Mouse (Mus musculus): ENCODE data around the gene Kank4. TPM values are rescaled to one million over a fixed set of nuclear protein-coding genes. Genes with fewer than 3 reads are reported as not detected.

Gene Kank4
- polyA plus RNA-seq, 1 experiment from 2014 or later, result 0.82 TPM

- Histone ChIP-seq H3K27me3 (peaks cover 6% of the 10 kb centered on the region; the same call in 1 of the 2 replicates), H3K4me1 (peaks cover 27% of the 10 kb centered on the region), H3K9ac (no peak overlapping the region), H3K9me3 (no peaks in the 10 kb centered on the region), H3K27ac (no peak overlapping the region), H3K4me3 (replicated peaks) (no peak overlapping the region), H3K4me2 (0 out of 2 replicates have a peak overlapping the region, but pooled peaks have one; percentile 50), H3K36me3 (replicated peaks) (no peaks in the 10 kb centered on the region)
- ATAC-seq (ENCODE audit: low FRiP score), result no peak
- WGBS, result 36% methylated on average over 1 of the region's 1 CpGs
These were observed 26.6 kb downstream of the Kank4 start for GRCm38 (mm10) chr4:98790721-98791120.

- peak overlapping the region; percentile 50 for H3K4me2 ChIP-seq
- WGBS, result 7% methylated on average over 10 of the region's 10 CpGs
- peak overlapping the region; percentile 21; the same call in 1 of the 2 replicates for H3K9ac ChIP-seq
- no peaks in the 10 kb centered on the region for H3K36me3 ChIP-seq (replicated peaks)
- ATAC-seq (ENCODE audit: low FRiP score), result 0 out of 2 replicates have a peak, but pooled peaks have one; percentile 20
- peak overlapping the region; percentile 46; the same call in 1 of the 2 replicates for H3K27ac ChIP-seq
- H3K4me1 ChIP-seq, result peaks cover 29% of the 10 kb centered on the region
- peak overlapping the region; percentile 29 for H3K4me3 ChIP-seq (replicated peaks)
- H3K27me3 ChIP-seq, result peaks cover 6% of the 10 kb centered on the region; the same call in 1 of the 2 replicates
- H3K9me3 ChIP-seq, result no peaks in the 10 kb centered on the region
These were observed 27.5 kb downstream of the Kank4 start for GRCm38 (mm10) chr4:98789861-98790311.

GRCm38 (mm10) chr4:98789133-98789765 lies 28.1 kb downstream of the Kank4 start:
- Histone ChIP-seq H3K36me3 (replicated peaks) (no peaks in the 10 kb centered on the region), H3K27ac (no peak overlapping the region), H3K27me3 (peaks cover 6% of the 10 kb centered on the region; the same call in 1 of the 2 replicates), H3K4me1 (peaks cover 29% of the 10 kb centered on the region), H3K9ac (peak overlapping the region; percentile 21; the same call in 1 of the 2 replicates), H3K4me2 (peak overlapping the region; percentile 50), H3K9me3 (no peaks in the 10 kb centered on the region), H3K4me3 (replicated peaks) (peak overlapping the region; percentile 29)
- ATAC-seq (ENCODE audit: low FRiP score), result 0 out of 2 replicates have a peak, but pooled peaks have one; percentile 27
- 73% methylated on average over 7 of the region's 7 CpGs for WGBS

GRCm38 (mm10) chr4:98786281-98786680 lies 31.1 kb downstream of the Kank4 start:
- Histone ChIP-seq H3K36me3 (replicated peaks) (no peaks in the 10 kb centered on the region), H3K9ac (no peak overlapping the region), H3K9me3 (no peaks in the 10 kb centered on the region), H3K4me3 (replicated peaks) (no peak overlapping the region), H3K27ac (no peak overlapping the region), H3K4me2 (no peak overlapping the region), H3K4me1 (peaks cover 29% of the 10 kb centered on the region), H3K27me3 (peaks cover 6% of the 10 kb centered on the region; the same call in 1 of the 2 replicates)
- no peak for ATAC-seq (ENCODE audit: low FRiP score)
- 26% methylated on average over 3 of the region's 3 CpGs for WGBS

GRCm38 (mm10) chr4:98785851-98786250 lies 31.5 kb downstream of the Kank4 start:
- WGBS, result 30% methylated on average over 8 of the region's 8 CpGs
- Histone ChIP-seq H3K27me3 (peaks cover 5% of the 10 kb centered on the region; the same call in 1 of the 2 replicates), H3K36me3 (replicated peaks) (no peaks in the 10 kb centered on the region), H3K27ac (no peak overlapping the region), H3K4me3 (replicated peaks) (no peak overlapping the region), H3K4me1 (peaks cover 29% of the 10 kb centered on the region), H3K4me2 (no peak overlapping the region), H3K9ac (no peak overlapping the region), H3K9me3 (no peaks in the 10 kb centered on the region)
- no peak for ATAC-seq (ENCODE audit: low FRiP score)

- Histone ChIP-seq H3K9me3 (no peaks in the 10 kb centered on the region), H3K4me2 (peak overlapping the region; percentile 34), H3K27ac (no peak overlapping the region), H3K4me3 (replicated peaks) (no peak overlapping the region), H3K36me3 (replicated peaks) (no peaks in the 10 kb centered on the region), H3K9ac (no peak overlapping the region), H3K27me3 (peaks cover 14% of the 10 kb centered on the region; the same call in 1 of the 2 replicates), H3K4me1 (peaks cover 9% of the 10 kb centered on the region)
- 7% methylated on average over 16 of the region's 16 CpGs for WGBS
- no peak for ATAC-seq (ENCODE audit: low FRiP score)
These were observed 39.1 kb downstream of the Kank4 start for GRCm38 (mm10) chr4:98778219-98778618.

- peaks cover 9% of the 10 kb centered on the region for H3K4me1 ChIP-seq
- no peaks in the 10 kb centered on the region for H3K36me3 ChIP-seq (replicated peaks)
- no peaks in the 10 kb centered on the region for H3K9me3 ChIP-seq
- H3K9ac ChIP-seq, result no peak overlapping the region
- H3K4me3 ChIP-seq (replicated peaks), result no peak overlapping the region
- H3K27me3 ChIP-seq, result peaks cover 14% of the 10 kb centered on the region; the same call in 1 of the 2 replicates
- H3K27ac ChIP-seq, result no peak overlapping the region
- ATAC-seq (ENCODE audit: low FRiP score), result no peak
- H3K4me2 ChIP-seq, result no peak overlapping the region
- WGBS, result 85% methylated on average over 6 of the region's 6 CpGs
These were observed 39.9 kb downstream of the Kank4 start for GRCm38 (mm10) chr4:98777464-98777863.

GRCm38 (mm10) chr4:98776721-98777427 lies 40.5 kb downstream of the Kank4 start:
- no peak overlapping the region for H3K27ac ChIP-seq
- peaks cover 9% of the 10 kb centered on the region for H3K4me1 ChIP-seq
- peaks cover 14% of the 10 kb centered on the region; the same call in 1 of the 2 replicates for H3K27me3 ChIP-seq
- WGBS, result 86% methylated on average over 10 of the region's 10 CpGs
- no peak overlapping the region for H3K4me3 ChIP-seq (replicated peaks)
- no peak overlapping the region for H3K4me2 ChIP-seq
- no peak overlapping the region for H3K9ac ChIP-seq
- no peaks in the 10 kb centered on the region for H3K9me3 ChIP-seq
- no peaks in the 10 kb centered on the region for H3K36me3 ChIP-seq (replicated peaks)
- ATAC-seq (ENCODE audit: low FRiP score), result no peak

GRCm38 (mm10) chr4:98773785-98774184 lies 43.6 kb downstream of the Kank4 start:
- Histone ChIP-seq H3K4me2 (no peak overlapping the region), H3K9me3 (no peaks in the 10 kb centered on the region), H3K36me3 (replicated peaks) (no peaks in the 10 kb centered on the region), H3K4me1 (peaks cover 8% of the 10 kb centered on the region), H3K27me3 (peaks cover 3% of the 10 kb centered on the region; the same call in 1 of the 2 replicates), H3K9ac (no peak overlapping the region), H3K27ac (no peak overlapping the region), H3K4me3 (replicated peaks) (no peak overlapping the region)
- WGBS, result 88% methylated on average over 5 of the region's 5 CpGs
- no peak for ATAC-seq (ENCODE audit: low FRiP score)

GRCm38 (mm10) chr4:98767134-98768133 lies 49.9 kb downstream of the Kank4 start:
- Histone ChIP-seq H3K27me3 (no peaks in the 10 kb centered on the region), H3K9ac (no peak overlapping the region), H3K4me1 (no peaks in the 10 kb centered on the region), H3K4me2 (no peak overlapping the region), H3K27ac (no peak overlapping the region), H3K9me3 (no peaks in the 10 kb centered on the region), H3K4me3 (replicated peaks) (no peak overlapping the region), H3K36me3 (replicated peaks) (no peaks in the 10 kb centered on the region)
- ATAC-seq (ENCODE audit: low FRiP score), result no peak
- WGBS, result 83% methylated on average over 14 of the region's 14 CpGs

GRCm38 (mm10) chr4:98758872-98759518 lies 58.3 kb downstream of the Kank4 start:
- 0 out of 2 replicates have a peak overlapping the region, but pooled peaks have one; percentile 21 for H3K27ac ChIP-seq
- H3K36me3 ChIP-seq (replicated peaks), result no peaks in the 10 kb centered on the region

More at GRCm38 (mm10) chr4:98758872-98759518, 58.3 kb downstream of the Kank4 start:
- no peak overlapping the region for H3K4me3 ChIP-seq (replicated peaks)
- no peaks in the 10 kb centered on the region for H3K27me3 ChIP-seq
- H3K4me2 ChIP-seq, result no peak overlapping the region
- H3K4me1 ChIP-seq, result peaks cover 25% of the 10 kb centered on the region
- 77% methylated on average over 3 of the region's 3 CpGs for WGBS
- no peaks in the 10 kb centered on the region for H3K9me3 ChIP-seq
- no peak for ATAC-seq (ENCODE audit: low FRiP score)
- H3K9ac ChIP-seq, result no peak overlapping the region
